Mouse (Mus musculus) limb, embryonic 12.5 days (tissue): ENCODE measurements at regions not wholly inside any gene's neighbourhood (a gene's known extent, or its start where the extent isn't known, plus 50 kb on each side); places are given as distances from the start of the nearest gene placed in this dataset.
"Not testable (repeated sequence)": the region's sequence is repeated elsewhere in the genome, so short reads cannot be mapped to it uniquely, and the experiment has no call there.

Source experiments
- ATAC-seq: fragments of 200-750 bp; cut with Nextera tagmentation; 2 replicates; pipeline ENCODE4 v1.8.0; 2017; ENCODE audit warnings: low read depth, moderate TSS enrichment; ENCODE audit not compliant: insufficient number of reproducible peaks, insufficient read depth, low FRiP score, low TSS enrichment
- H3K27ac ChIP-seq: fragments of 300-500 bp; sonication (generic); 2 replicates; pipeline ENCODE4 v1.5.1; 2016; ENCODE audit warnings: mild to moderate bottlenecking, moderate library complexity
- H3K27me3 ChIP-seq: fragments of 300-500 bp; sonication (generic); 2 replicates; pipeline ENCODE4 v1.6.1; 2016; ENCODE audit warnings: mild to moderate bottlenecking, moderate library complexity
- H3K36me3 ChIP-seq: fragments of 300-500 bp; sonication (generic); 2 replicates; pipeline ENCODE4 v1.6.1; 2016; ENCODE audit warnings: mild to moderate bottlenecking, moderate library complexity
- H3K4me1 ChIP-seq: fragments of 300-500 bp; sonication (generic); replicated peaks from 2 replicates; pipeline ENCODE4 v1.6.1; 2016
- H3K4me2 ChIP-seq: fragments of 300-500 bp; sonication (generic); 2 replicates; pipeline ENCODE4 v1.6.1; 2016; ENCODE audit warnings: mild to moderate bottlenecking, moderate library complexity
- H3K4me3 ChIP-seq: fragments of 300-500 bp; sonication (generic); replicated peaks from 2 replicates; pipeline ENCODE4 v1.5.1; 2016; ENCODE audit warnings: mild to moderate bottlenecking
- H3K9ac ChIP-seq: fragments of 300-500 bp; sonication (generic); replicated peaks from 2 replicates; pipeline ENCODE4 v1.6.1; 2016; ENCODE audit warnings: mild to moderate bottlenecking, moderate library complexity
- H3K9me3 ChIP-seq: fragments of 300-500 bp; sonication (generic); 2 replicates; pipeline ENCODE4 v1.6.1; 2016; ENCODE audit warnings: mild to moderate bottlenecking, moderate library complexity
- WGBS: fragments of 180-500 bp; shearing (Covaris S2); methylation state at CpG from one replicate; pipeline ENCODE4 v1.1.7; 2016; 5-methylcytosine and 5-hydroxymethylcytosine counted together

- 18% methylated on average over 10 of the region's 10 CpGs for WGBS
- peaks cover 3% of the 10 kb centered on the region; the same call in 1 of the 2 replicates for H3K27me3 ChIP-seq
- no peak overlapping the region for H3K9ac ChIP-seq
- peaks cover 56% of the 10 kb centered on the region for H3K4me1 ChIP-seq
- H3K9me3 ChIP-seq, result no peaks in the 10 kb centered on the region
- 0 out of 2 replicates have a peak, but pooled peaks have one; percentile 34 for ATAC-seq
- no peaks in the 10 kb centered on the region for H3K36me3 ChIP-seq
- peak overlapping the region; percentile 30 for H3K4me2 ChIP-seq
- peak overlapping the region; percentile 88 for H3K27ac ChIP-seq
- H3K4me3 ChIP-seq, result no peak overlapping the region
These were observed 233.8 kb upstream of the Jarid2 start for GRCm38 (mm10) chr13:44495450-44495849.

GRCm38 (mm10) chr13:44496596-44496995 lies 232.7 kb upstream of the Jarid2 start:
- Histone ChIP-seq H3K27me3 (peaks cover 3% of the 10 kb centered on the region; the same call in 1 of the 2 replicates), H3K9me3 (no peaks in the 10 kb centered on the region), H3K4me1 (peaks cover 53% of the 10 kb centered on the region), H3K4me3 (no peak overlapping the region), H3K9ac (peak overlapping the region; percentile 27; the same call in 1 of the 2 replicates), H3K27ac (peak overlapping the region; percentile 88), H3K4me2 (peak overlapping the region; percentile 15), H3K36me3 (no peaks in the 10 kb centered on the region)
- WGBS, result 15% methylated on average over 9 of the region's 9 CpGs
- no peak for ATAC-seq

- not testable (repeated sequence) for H3K27me3 ChIP-seq, H3K27ac ChIP-seq, ATAC-seq, H3K9ac ChIP-seq, H3K36me3 ChIP-seq, H3K4me3 ChIP-seq, H3K4me2 ChIP-seq, H3K9me3 ChIP-seq
- H3K4me1 ChIP-seq, result peaks cover 42% of the 10 kb centered on the region
- 80% methylated on average over 5 of the region's 5 CpGs for WGBS
These were observed 228.4 kb upstream of the Jarid2 start for GRCm38 (mm10) chr13:44500896-44501295.

- H3K36me3 ChIP-seq, result no peaks in the 10 kb centered on the region
- H3K4me1 ChIP-seq, result peaks cover 33% of the 10 kb centered on the region
- no peaks in the 10 kb centered on the region for H3K9me3 ChIP-seq
- no peak for ATAC-seq
- peaks cover 8% of the 10 kb centered on the region; the same call in 1 of the 2 replicates for H3K27me3 ChIP-seq
- H3K27ac ChIP-seq, result no peak overlapping the region
- no peak overlapping the region for H3K4me3 ChIP-seq
- no peak overlapping the region for H3K4me2 ChIP-seq
- no peak overlapping the region for H3K9ac ChIP-seq
- 64% methylated on average over 5 of the region's 5 CpGs for WGBS
These were observed 227.4 kb upstream of the Jarid2 start for GRCm38 (mm10) chr13:44501777-44502321.

- peaks cover 24% of the 10 kb centered on the region for H3K4me1 ChIP-seq
- H3K27ac ChIP-seq, result no peak overlapping the region
- WGBS, result 58% methylated on average over 10 of the region's 10 CpGs
- no peak overlapping the region for H3K9ac ChIP-seq
- H3K36me3 ChIP-seq, result no peaks in the 10 kb centered on the region
- peaks cover 8% of the 10 kb centered on the region; the same call in 1 of the 2 replicates for H3K27me3 ChIP-seq
- no peaks in the 10 kb centered on the region for H3K9me3 ChIP-seq
- no peak overlapping the region for H3K4me3 ChIP-seq
- no peak overlapping the region for H3K4me2 ChIP-seq
- ATAC-seq, result no peak
These were observed 226.5 kb upstream of the Jarid2 start for GRCm38 (mm10) chr13:44502612-44503256.

- Histone ChIP-seq H3K27ac (no peak overlapping the region), H3K4me3 (no peak overlapping the region), H3K9me3 (no peaks in the 10 kb centered on the region), H3K4me2 (no peak overlapping the region), H3K9ac (no peak overlapping the region), H3K27me3 (peaks cover 8% of the 10 kb centered on the region; the same call in 1 of the 2 replicates), H3K36me3 (no peaks in the 10 kb centered on the region), H3K4me1 (peaks cover 23% of the 10 kb centered on the region)
- ATAC-seq, result no peak
- WGBS, result 47% methylated on average over 15 of the region's 15 CpGs
These were observed 225.9 kb upstream of the Jarid2 start for GRCm38 (mm10) chr13:44503257-44503950.

- Histone ChIP-seq H3K4me2 (no peak overlapping the region), H3K4me3 (no peak overlapping the region), H3K36me3 (no peaks in the 10 kb centered on the region), H3K4me1 (peaks cover 25% of the 10 kb centered on the region), H3K9me3 (no peaks in the 10 kb centered on the region), H3K9ac (no peak overlapping the region), H3K27me3 (peaks cover 8% of the 10 kb centered on the region; the same call in 1 of the 2 replicates), H3K27ac (no peak overlapping the region)
- no peak for ATAC-seq
- WGBS, result 79% methylated on average over 6 of the region's 6 CpGs
These were observed 224.8 kb upstream of the Jarid2 start for GRCm38 (mm10) chr13:44504455-44504854.

GRCm38 (mm10) chr13:44506975-44507374 lies 222.3 kb upstream of the Jarid2 start:
- H3K9me3 ChIP-seq, result no peaks in the 10 kb centered on the region
- H3K27me3 ChIP-seq, result 0 out of 2 replicates have a peak, but pooled peaks cover under 1% of the 10 kb centered on the region
- no peak for ATAC-seq
- no peak overlapping the region for H3K9ac ChIP-seq
- 47% methylated on average over 5 of the region's 5 CpGs for WGBS
- H3K4me1 ChIP-seq, result peaks cover 22% of the 10 kb centered on the region
- H3K4me3 ChIP-seq, result no peak overlapping the region
- no peak overlapping the region for H3K4me2 ChIP-seq
- H3K27ac ChIP-seq, result no peak overlapping the region
- no peaks in the 10 kb centered on the region for H3K36me3 ChIP-seq

GRCm38 (mm10) chr13:44509526-44510159 lies 219.6 kb upstream of the Jarid2 start:
- WGBS, result 21% methylated on average over 11 of the region's 11 CpGs
- Histone ChIP-seq H3K4me1 (peaks cover 17% of the 10 kb centered on the region; the same call in 1 of the 2 replicates), H3K9ac (no peak overlapping the region), H3K4me3 (no peak overlapping the region), H3K4me2 (no peak overlapping the region), H3K27ac (no peak overlapping the region), H3K27me3 (no peaks in the 10 kb centered on the region), H3K36me3 (no peaks in the 10 kb centered on the region), H3K9me3 (no peaks in the 10 kb centered on the region)
- ATAC-seq, result no peak

GRCm38 (mm10) chr13:44513378-44514285 lies 215.6 kb upstream of the Jarid2 start:
- Histone ChIP-seq H3K4me3 (no peak overlapping the region), H3K4me2 (no peak overlapping the region), H3K9me3 (no peaks in the 10 kb centered on the region), H3K27ac (no peak overlapping the region), H3K9ac (no peak overlapping the region), H3K36me3 (no peaks in the 10 kb centered on the region), H3K27me3 (no peaks in the 10 kb centered on the region), H3K4me1 (peaks cover 32% of the 10 kb centered on the region)
- ATAC-seq, result no peak
- 63% methylated on average over 13 of the region's 13 CpGs for WGBS
